Mouse (Mus musculus) ES-E14 (cell line): ENCODE results near the gene Atp8b4.

Experiments
- CHD2 ChIP-seq: IDR thresholded peaks from 2 replicates; pipeline ENCODE4 v1.6.1; 2014; ENCODE audit warnings: mild to moderate bottlenecking, low read depth, low read length, inconsistent platforms
- HCFC1 ChIP-seq: IDR thresholded peaks from 2 replicates; pipeline ENCODE4 v1.6.1; 2012; ENCODE audit warnings: low read length, inconsistent platforms, borderline replicate concordance; ENCODE audit not compliant: insufficient read depth
- MAFK ChIP-seq: IDR thresholded peaks from 2 replicates; pipeline ENCODE4 v1.6.1; 2014; ENCODE audit warnings: mild to moderate bottlenecking, low read depth, low read length, inconsistent platforms; ENCODE audit not compliant: insufficient read depth
- ZC3H11A ChIP-seq: IDR thresholded peaks from 2 replicates; pipeline ENCODE4 v1.6.1; 2012; ENCODE audit warnings: low read depth, mild to moderate bottlenecking, inconsistent platforms, low read length, borderline replicate concordance

GRCm38 (mm10) chr2:126520828-126521227 is 20.4 kb upstream of the Atp8b4 start:
- TF ChIP-seq MAFK (no peak), HCFC1 (no peak), CHD2 (no peak), ZC3H11A (peak; percentile 75; the same call in 1 of the 2 replicates)
